10 mouse cellular contexts compared by ENCODE assay signal in genomic region chr13:24253989-24254388, GRCm38 (mm10). TPM values are rescaled to one million over a fixed set of nuclear protein-coding genes. Genes with fewer than 3 reads are reported as not detected.
A peak's percentile ranks its signal among the peaks of the same experiment; 100 is the strongest.
DNase-seq lines count a peak whose midpoint lies in the region; ATAC-seq lines count a peak whose summit lies in the region.
"Had no signal": no experiment of that assay in that cellular context is flagged by ENCODE, and none has a peak within 500 bp of the region (broad histone marks: within the 10 kb centered on the region; RNA-seq: fewer than 3 reads in every experiment).

No protein-coding gene starts in this region.

- no peak overlapping the region for H3K4me3 ChIP-seq in midbrain, embryonic 10.5 days
- H3K4me3 ChIP-seq in midbrain, embryonic 15.5 days: no peak overlapping the region
- H3K4me3 ChIP-seq in embryonic facial prominence, embryonic 10.5 days: no peak overlapping the region
- H3K4me3 ChIP-seq in neural tube, embryonic 14.5 days (ENCODE audit: low read depth, low read length): no peak overlapping the region
- H3K4me3 ChIP-seq: embryonic facial prominence, embryonic 12.5 days; megakaryocyte, embryonic 14.5 days had no signal

- no peaks in the 10 kb centered on the region for H3K27me3 ChIP-seq in midbrain, embryonic 10.5 days (ENCODE audit: low read depth, poor library complexity, severe bottlenecking)
- no peaks in the 10 kb centered on the region for H3K27me3 ChIP-seq in midbrain, embryonic 15.5 days (replicated peaks)
- no peaks in the 10 kb centered on the region for H3K27me3 ChIP-seq in embryonic facial prominence, embryonic 10.5 days (replicated peaks; ENCODE audit: low read depth, poor library complexity, severe bottlenecking)
- H3K27me3 ChIP-seq in neural tube, embryonic 14.5 days (ENCODE audit: control insufficient read depth, insufficient read depth, low read length): no peaks in the 10 kb centered on the region
- H3K27me3 ChIP-seq: embryonic facial prominence, embryonic 12.5 days had no signal

- DNase-seq in midbrain, embryonic 10.5 days (ENCODE audit: low spot score): peak; percentile 19
- DNase-seq in WW6 (ENCODE audit: low read depth, low spot score): peak; percentile 9
- DNase-seq in embryonic facial prominence, embryonic 10.5 days (ENCODE audit: low spot score): peak; percentile 17
- DNase-seq in heart, postnatal 14 days: peak; percentile 66 to 80
- peak; percentile 66 to 87 for DNase-seq in left cerebral cortex, postnatal 14 days (ENCODE audit: low spot score in 2 of 2)
- DNase-seq in urinary bladder, postnatal 36 days (ENCODE audit: low spot score in 2 of 2): no peak

- H3K27ac ChIP-seq in midbrain, embryonic 10.5 days (replicated peaks): no peak overlapping the region
- H3K27ac ChIP-seq in midbrain, embryonic 15.5 days: no peak overlapping the region
- no peak overlapping the region for H3K27ac ChIP-seq in embryonic facial prominence, embryonic 10.5 days (replicated peaks)
- no peak overlapping the region for H3K27ac ChIP-seq in neural tube, embryonic 14.5 days (ENCODE audit: low read depth, low read length)
- H3K27ac ChIP-seq: embryonic facial prominence, embryonic 12.5 days had no signal

- no peak overlapping the region for H3K9ac ChIP-seq in midbrain, embryonic 15.5 days
- H3K9ac ChIP-seq in neural tube, embryonic 14.5 days (replicated peaks; ENCODE audit: low read depth, low read length): no peak overlapping the region
- H3K9ac ChIP-seq: embryonic facial prominence, embryonic 12.5 days had no signal

- ATAC-seq in midbrain, embryonic 15.5 days (replicated peaks): no peak
- peak; percentile 34; the same call in 1 of the 2 replicates for ATAC-seq in neural tube, embryonic 14.5 days (ENCODE audit: low read depth)

- H3K4me2 ChIP-seq in midbrain, embryonic 15.5 days: no peak overlapping the region
- no peak overlapping the region for H3K4me2 ChIP-seq in neural tube, embryonic 14.5 days (ENCODE audit: low read depth, low read length)
- H3K4me2 ChIP-seq: embryonic facial prominence, embryonic 12.5 days had no signal

- H3K36me3 ChIP-seq in midbrain, embryonic 10.5 days: no peaks in the 10 kb centered on the region
- no peaks in the 10 kb centered on the region for H3K36me3 ChIP-seq in midbrain, embryonic 15.5 days (replicated peaks)
- H3K36me3 ChIP-seq in embryonic facial prominence, embryonic 10.5 days (replicated peaks): no peaks in the 10 kb centered on the region
- no peaks in the 10 kb centered on the region for H3K36me3 ChIP-seq in neural tube, embryonic 14.5 days (ENCODE audit: control insufficient read depth, insufficient read depth, low read length)
- H3K36me3 ChIP-seq: embryonic facial prominence, embryonic 12.5 days had no signal

- H3K4me1 ChIP-seq in midbrain, embryonic 10.5 days: 0 out of 2 replicates have a peak, but pooled peaks cover 2% of the 10 kb centered on the region
- no peaks in the 10 kb centered on the region for H3K4me1 ChIP-seq in midbrain, embryonic 15.5 days
- H3K4me1 ChIP-seq in embryonic facial prominence, embryonic 10.5 days: peaks cover 9% of the 10 kb centered on the region
- no peaks in the 10 kb centered on the region for H3K4me1 ChIP-seq in neural tube, embryonic 14.5 days (ENCODE audit: control insufficient read depth, insufficient read depth, low read length)

- intact Hi-C loops in heart, postnatal 14 days (cut with DNase I): loop anchor here (5.0 kb wide), 1 partner anchor 142 kb away; no protein-coding TSS in a partner anchor
- intact Hi-C loops in left cerebral cortex, postnatal 14 days (cut with DNase I): no loop called here

- 34% methylated on average over 2 of the region's 2 CpGs for WGBS in midbrain, embryonic 10.5 days
- WGBS in midbrain, embryonic 15.5 days: 20% methylated on average over 2 of the region's 2 CpGs
- 36% methylated on average over 2 of the region's 2 CpGs for WGBS in embryonic facial prominence, embryonic 10.5 days
- WGBS in neural tube, embryonic 14.5 days: 23% methylated on average over 2 of the region's 2 CpGs

- H3K9me3 ChIP-seq in midbrain, embryonic 10.5 days (replicated peaks): no peaks in the 10 kb centered on the region
- no peaks in the 10 kb centered on the region for H3K9me3 ChIP-seq in midbrain, embryonic 15.5 days
- H3K9me3 ChIP-seq in embryonic facial prominence, embryonic 10.5 days: no peaks in the 10 kb centered on the region
- no peaks in the 10 kb centered on the region for H3K9me3 ChIP-seq in neural tube, embryonic 14.5 days (ENCODE audit: control insufficient read depth, low read length)
- H3K9me3 ChIP-seq: embryonic facial prominence, embryonic 12.5 days; megakaryocyte, embryonic 14.5 days had no signal

RNA-seq across cellular contexts. Expression of gene Carmil1, which starts 26.6 kb away (rescaled TPM):
- polyA plus RNA-seq in midbrain, embryonic 10.5 days (2016; fragmentation: Nextera tagmentation; extraction: Ambion mirVana): 17.5 and 20.7 TPM in 2 replicates
- polyA plus RNA-seq in midbrain, embryonic 15.5 days (2015; fragmentation: Nextera tagmentation; extraction: Ambion mirVana): 33.4 and 41.3 TPM in 2 replicates
- polyA plus RNA-seq in embryonic facial prominence, embryonic 10.5 days (2016; fragmentation: Nextera tagmentation; extraction: Ambion mirVana): 27.2 and 30.2 TPM in 2 replicates
- total RNA-seq in heart, postnatal 14 days (2021): 10 to 100 TPM in 1 of 2 experiments, 1 to 10 TPM in 1; 8.1 to 11.2 TPM
- 10 to 100 TPM; 44.2 to 46.3 TPM for total RNA-seq in left cerebral cortex, postnatal 14 days (2021)
- polyA plus RNA-seq in neural tube, embryonic 14.5 days (2014; fragmentation: Nextera tagmentation; extraction: Ambion mirVana): 36.0 and 42.5 TPM in 2 replicates

Comparison
In these comparisons a context has a peak if more than half of its experiments do, and no peak if none do; other contexts are left out.
1. DNase-seq: peak in midbrain, embryonic 10.5 days (single experiment), WW6 (single experiment), embryonic facial prominence, embryonic 10.5 days (single experiment), heart, postnatal 14 days (2 of 2) and left cerebral cortex, postnatal 14 days (2 of 2); none in urinary bladder, postnatal 36 days (0 of 2).